Mouse (Mus musculus): ENCODE measurements around the gene Nebl.

GRCm38 (mm10) chr2:17731831-17732200 is 552 bp upstream of the Nebl start:
- TF ChIP-seq GATA1 (IDR thresholded peaks at IDR 0.05; ENCODE audit: low read length) (no peak), TAL1 (IDR thresholded peaks at IDR 0.05; ENCODE audit: low read length) (no peak)

Measured in erythroblast, embryonic 14.5 days (primary cell).